Mouse (Mus musculus): ENCODE measurements around the gene Vav2.

- TF ChIP-seq CTCF (IDR thresholded peaks at IDR 0.05; ENCODE audit: control insufficient read depth, insufficient read depth, low read length) (no peak), POLR2A (IDR thresholded peaks at IDR 0.05; ENCODE audit: borderline replicate concordance, control insufficient read depth, low read depth, low read length) (no peak)
These were observed 403 bp downstream of the Vav2 start for GRCm38 (mm10) chr2:27426406-27426854.

All from bone marrow, adult 2 months (tissue).